Mouse (Mus musculus) brain, embryonic 14.5 days (tissue): Measurements from ENCODE around the gene Nudt6. TPM values are rescaled to one million over a fixed set of nuclear protein-coding genes. Genes with fewer than 3 reads are reported as not detected.

Experiments
- DNase-seq: peaks from one replicate; pipeline ENCODE4 v3.0.0-alpha.2; 2011; ENCODE audit warnings: low read depth
- CTCF ChIP-seq: fragments of 200-500 bp; IDR thresholded peaks from 2 replicates; pipeline ENCODE4 v1.5.1; 2012; ENCODE audit warnings: inconsistent platforms, mild to moderate bottlenecking, moderate library complexity, borderline replicate concordance; ENCODE audit not compliant: insufficient read depth, insufficient read length; ENCODE audit errors: extremely low read depth
- POLR2A ChIP-seq: fragments of 200-500 bp; IDR thresholded peaks from 2 replicates; pipeline ENCODE4 v1.6.1; 2012; ENCODE audit warnings: mild to moderate bottlenecking, inconsistent platforms, borderline replicate concordance; ENCODE audit not compliant: poor library complexity, insufficient read depth, insufficient read length, severe bottlenecking; ENCODE audit errors: extremely low read depth
- polyA plus RNA-seq: library from polyadenylated mRNA; depleted of rRNA; stranded (reverse); fragments of >200 nt; gene quantifications from 2 replicates; pipeline ENCODE4 v1.2.3, GENCODE M21; 2012; rRNA removed

Nudt6 gene
- polyA plus RNA-seq, 1 experiment, result 6.0 TPM

- DNase-seq, result peak; percentile 32
- TF ChIP-seq CTCF (no peak), POLR2A (no peak)
These were observed 39.8 kb downstream of the Nudt6 start for GRCm38 (mm10) chr3:37379930-37380881.

DNA sequence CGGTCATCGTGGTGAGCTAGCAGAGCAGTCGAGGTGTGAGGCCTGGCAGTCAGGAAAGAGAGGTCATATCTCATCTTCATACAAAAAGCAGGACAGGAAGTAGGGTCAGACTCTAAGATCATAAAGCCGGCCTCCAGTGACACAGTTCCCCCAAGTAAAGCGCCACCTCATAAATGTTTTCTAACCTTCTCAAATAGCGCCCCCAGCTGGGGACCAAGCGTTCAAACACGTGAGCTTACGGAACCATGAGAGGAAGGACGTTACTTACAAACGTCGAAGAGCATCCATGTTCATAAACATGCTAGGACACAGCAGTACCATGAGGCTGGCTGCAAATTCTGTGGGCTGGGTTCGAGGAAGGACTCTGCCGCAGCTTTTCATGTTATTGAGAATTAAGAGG is 40.8 kb downstream of the Nudt6 start:
- no peak for DNase-seq

DNA sequence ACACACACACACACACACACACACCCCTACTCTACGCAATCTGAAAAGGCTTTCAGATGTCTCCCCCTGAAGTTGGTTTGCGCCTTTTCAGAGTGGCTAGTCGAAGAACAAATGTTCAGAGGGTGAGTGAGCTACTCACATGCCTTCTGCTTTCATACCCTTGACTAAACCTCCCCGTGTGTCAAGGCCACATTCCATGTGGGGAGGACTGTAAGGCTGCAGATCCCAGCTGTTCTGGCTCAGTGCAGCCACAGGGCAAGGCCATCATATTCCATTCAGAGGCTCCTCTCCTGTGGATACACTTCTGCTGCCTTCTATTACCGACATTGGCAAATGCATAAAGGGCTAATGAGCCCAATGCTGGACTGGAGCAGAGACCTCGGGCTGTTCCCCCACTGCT is 41.6 kb downstream of the Nudt6 start:
- TF ChIP-seq CTCF (no peak), POLR2A (no peak)
- DNase-seq, result no peak

More for the DNA sequence above, 40.8 kb downstream of the Nudt6 start:
- TF ChIP-seq POLR2A, result no peak
- TF ChIP-seq CTCF, result no peak

DNA sequence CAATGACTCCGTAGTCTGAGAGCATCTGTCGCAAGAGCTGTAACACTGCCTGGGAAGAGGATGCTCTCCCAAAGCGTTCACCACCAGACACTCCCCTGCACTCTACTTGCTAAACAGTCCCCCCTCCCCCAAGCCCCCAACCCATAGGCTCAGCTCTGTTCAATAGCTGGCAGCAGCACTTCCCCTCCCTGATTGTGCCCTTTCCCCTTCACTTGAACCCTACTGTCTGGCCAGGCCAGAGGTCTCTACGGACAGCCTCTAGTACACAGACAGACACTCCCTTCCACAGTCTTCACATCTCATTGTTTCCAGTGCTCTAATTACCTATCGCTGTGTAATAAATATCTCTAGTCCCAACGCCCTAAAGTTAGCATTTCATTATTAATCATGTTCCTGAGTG is 42.1 kb downstream of the Nudt6 start:
- no peak for DNase-seq
- TF ChIP-seq CTCF (no peak), POLR2A (no peak)

GRCm38 (mm10) chr3:37373712-37374111 is 46.3 kb downstream of the Nudt6 start:
- no peak for TF ChIP-seq POLR2A
- no peak for TF ChIP-seq CTCF
- no peak for DNase-seq

- TF ChIP-seq POLR2A (no peak), CTCF (no peak)
- DNase-seq, result no peak
These were observed 49.6 kb downstream of the Nudt6 start for GRCm38 (mm10) chr3:37370407-37370806.

DNA sequence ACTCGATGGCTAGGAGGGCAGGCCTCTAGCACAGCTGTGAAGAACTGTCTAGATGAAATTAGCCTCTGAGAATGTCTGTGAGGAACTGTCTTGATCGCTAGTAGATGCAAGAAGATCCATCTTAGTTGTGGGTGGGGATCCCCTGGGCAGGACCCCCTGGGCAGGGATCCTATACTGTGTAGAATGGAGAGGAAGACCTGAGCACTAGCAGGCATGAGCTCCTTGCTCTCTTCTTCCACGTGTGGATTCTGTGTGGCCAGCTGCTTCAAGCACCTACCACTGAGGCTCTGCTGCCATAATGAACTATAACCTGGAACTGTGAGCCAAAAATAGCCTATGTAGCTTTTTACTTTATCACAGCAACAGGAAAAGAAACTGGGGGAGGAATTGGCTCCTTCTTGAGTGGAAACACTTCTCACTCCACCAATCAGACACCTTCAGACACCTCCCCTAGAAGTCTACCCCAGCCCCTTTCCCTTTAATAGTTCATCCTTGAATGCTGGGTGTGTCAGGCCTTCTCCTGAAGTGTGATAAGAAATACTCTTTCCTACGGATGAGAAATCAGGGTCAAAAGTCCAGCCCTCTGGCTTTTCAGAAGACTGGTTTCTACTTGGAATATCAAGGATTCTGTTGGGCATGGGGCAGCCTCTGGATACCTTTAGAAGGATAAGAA is 53.5 kb downstream of the Nudt6 start:
- no peak for TF ChIP-seq CTCF
- no peak for TF ChIP-seq POLR2A
- no peak for DNase-seq

GRCm38 (mm10) chr3:37365976-37366375 is 54.0 kb downstream of the Nudt6 start:
- TF ChIP-seq POLR2A (no peak), CTCF (no peak)
- no peak for DNase-seq

- no peak for TF ChIP-seq CTCF
- TF ChIP-seq POLR2A, result no peak
- DNase-seq, result no peak
These were observed 54.9 kb downstream of the Nudt6 start for GRCm38 (mm10) chr3:37365144-37365543.

- DNase-seq, result no peak
- TF ChIP-seq POLR2A, result no peak
- no peak for TF ChIP-seq CTCF
These were observed 59.3 kb downstream of the Nudt6 start for GRCm38 (mm10) chr3:37360729-37361128.

Other genes starting within 250 kb of the Nudt6 start
- not detected in 2 replicates for gene Il21, start 187.6 kb downstream of the Nudt6 start, polyA plus RNA-seq
- 3.3 and 3.9 TPM in 2 replicates for gene Bbs12, start 107.7 kb downstream of the Nudt6 start, polyA plus RNA-seq
- gene Cetn4, start 107.5 kb downstream of the Nudt6 start, polyA plus RNA-seq, result 2.3 and 2.8 TPM in 2 replicates
- 0.58 and 0.88 TPM in 2 replicates for gene Fgf2, start 71.9 kb downstream of the Nudt6 start, polyA plus RNA-seq
- gene Spata5, start 315 bp downstream of the Nudt6 start, polyA plus RNA-seq, result 7.1 and 12.3 TPM in 2 replicates
- gene Spry1, start 219.7 kb upstream of the Nudt6 start, polyA plus RNA-seq, result 17.8 and 20.2 TPM in 2 replicates